Mouse (Mus musculus): ENCODE results near the gene Kcnc3. TPM values are rescaled to one million over a fixed set of nuclear protein-coding genes. Genes with fewer than 3 reads are reported as not detected.

Gene Kcnc3
- total RNA-seq, 2 experiments from 2014 or later, result 31.0 to 33.0 TPM

DNA sequence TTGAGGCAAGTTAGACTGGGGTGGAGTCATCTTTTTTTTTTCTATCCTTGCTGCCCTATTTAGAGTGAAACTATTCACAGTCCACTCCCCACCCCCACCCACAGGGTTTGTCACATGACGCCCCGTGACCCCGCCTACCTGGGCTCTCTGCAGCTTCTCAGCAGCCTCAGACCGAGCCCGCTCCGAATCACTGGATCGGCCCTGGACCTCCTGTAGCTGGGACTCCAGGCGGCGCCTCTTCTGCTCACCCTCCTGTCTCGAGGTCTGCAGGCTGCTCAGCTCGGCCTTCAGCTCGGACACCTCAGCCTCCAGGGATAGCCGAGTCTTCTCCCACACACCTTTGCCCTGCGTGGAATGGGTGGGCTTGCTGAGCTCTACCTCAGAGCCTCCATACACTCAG, 34.4 kb downstream of the Kcnc3 start:
- intact Hi-C loops (cut with DNase I), result no loop called here
- no peak for DNase-seq

DNA sequence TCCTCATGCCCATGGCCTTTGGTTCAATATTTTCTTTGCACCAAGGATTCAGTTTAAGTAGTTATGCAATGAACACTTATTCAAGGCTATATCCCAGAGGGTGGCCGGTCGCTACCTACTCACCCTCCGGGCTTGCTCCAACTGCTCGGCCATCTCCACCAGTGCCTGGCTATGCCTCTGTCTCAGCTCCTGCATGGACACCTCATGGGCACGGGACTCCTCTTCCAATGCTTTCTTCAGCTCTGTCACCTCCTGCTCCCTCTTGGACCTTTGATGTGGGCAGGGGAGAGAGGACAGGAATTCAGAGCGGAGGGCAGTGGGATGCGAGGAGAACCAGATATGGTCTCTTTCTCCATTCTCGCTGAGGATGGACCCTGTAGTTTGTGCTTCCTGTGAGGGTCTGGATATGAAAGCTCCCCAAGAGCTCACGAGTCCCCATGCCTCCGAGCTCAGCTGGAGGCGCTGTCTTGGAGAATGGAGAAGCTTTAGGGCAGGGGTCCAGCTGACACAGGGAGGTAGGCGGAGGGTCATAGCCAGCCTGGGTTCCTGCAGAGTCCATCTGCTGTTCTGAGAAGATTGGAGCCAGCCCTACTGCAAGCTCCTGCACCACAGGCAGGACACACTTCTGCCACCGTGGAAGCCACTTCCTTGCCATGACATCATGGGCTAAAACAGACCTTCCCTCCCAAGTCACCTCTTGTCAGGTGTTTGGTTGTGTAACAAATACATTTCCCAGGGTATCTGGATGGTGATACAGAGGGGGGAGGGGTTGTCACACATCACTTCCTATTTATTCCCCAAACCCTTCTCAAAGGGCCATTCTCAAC, 35.0 kb downstream of the Kcnc3 start:
- DNase-seq, result peak; percentile 70
- intact Hi-C loops (cut with DNase I), result no loop called here

DNA sequence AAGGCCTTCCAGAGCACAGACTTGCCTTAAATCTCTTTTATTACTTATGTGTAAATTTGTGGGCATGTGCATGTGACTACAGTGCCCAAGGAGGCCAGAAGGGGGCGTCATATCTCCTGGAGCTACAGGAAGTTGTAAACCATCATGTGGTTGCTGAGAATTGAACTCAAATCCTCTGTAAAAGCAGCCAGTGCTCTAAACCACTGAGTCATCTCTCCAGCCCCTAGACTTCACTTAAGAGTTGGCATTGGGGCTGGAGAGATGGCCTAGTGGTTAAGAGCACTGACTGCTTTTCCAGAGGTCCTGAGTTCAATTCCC, 35.6 kb downstream of the Kcnc3 start:
- intact Hi-C loops (cut with DNase I), result no loop called here
- DNase-seq, result no peak

DNA sequence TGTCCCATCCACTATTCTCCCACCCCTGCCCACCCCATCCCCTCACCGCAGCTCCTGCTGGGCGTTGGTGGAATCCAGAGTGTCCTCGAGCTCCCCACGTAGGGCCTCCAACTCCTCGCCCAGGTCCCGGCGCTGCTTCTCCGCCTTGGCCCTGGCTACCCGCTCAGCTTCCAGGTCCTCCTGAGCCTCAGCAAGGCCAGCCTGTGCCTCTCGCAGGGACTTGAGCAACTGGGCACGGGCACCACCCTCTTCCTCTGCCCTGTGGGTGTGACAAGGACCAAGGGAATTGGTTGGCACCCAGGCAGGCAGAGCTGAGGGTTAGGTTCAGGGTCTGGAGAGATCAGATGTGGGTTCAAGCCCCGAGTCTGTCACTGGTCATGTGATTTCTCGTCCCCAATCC, 36.5 kb downstream of the Kcnc3 start:
- intact Hi-C loops (cut with DNase I), result no loop called here
- no peak for DNase-seq

DNA sequence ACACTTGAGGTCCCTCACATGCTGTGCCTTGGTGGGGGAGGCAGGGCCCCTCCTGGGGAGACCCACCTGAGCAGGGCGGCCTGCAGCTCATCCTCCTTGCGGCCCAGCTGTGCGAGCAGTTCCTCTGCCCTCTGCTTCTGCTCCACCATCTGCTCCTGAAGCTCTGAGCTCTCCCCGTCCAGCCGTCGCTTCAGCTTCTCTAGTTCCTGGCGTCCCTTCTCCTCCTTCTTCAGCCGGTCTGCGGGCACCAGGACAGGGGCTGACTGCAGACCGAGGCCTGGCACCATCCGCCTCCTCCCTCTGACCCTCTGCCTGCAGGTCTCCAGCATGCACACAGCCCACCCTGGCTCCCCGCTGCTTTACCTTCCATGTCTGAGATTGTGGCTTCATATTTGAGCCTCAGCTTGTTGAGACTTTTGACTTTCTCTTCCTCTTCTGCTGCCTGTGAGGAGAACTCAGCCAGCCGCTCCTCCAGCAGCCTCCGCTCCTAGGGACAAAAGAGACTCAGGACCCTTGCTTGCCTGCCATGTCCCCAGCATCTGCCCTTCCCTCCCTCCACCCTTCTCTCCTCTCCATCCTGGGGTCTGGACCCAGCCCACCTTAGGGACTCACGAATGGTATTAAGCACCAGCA, 38.1 kb downstream of the Kcnc3 start:
- DNase-seq, result peak; percentile 51
- intact Hi-C loops (cut with DNase I), result no loop called here

DNA sequence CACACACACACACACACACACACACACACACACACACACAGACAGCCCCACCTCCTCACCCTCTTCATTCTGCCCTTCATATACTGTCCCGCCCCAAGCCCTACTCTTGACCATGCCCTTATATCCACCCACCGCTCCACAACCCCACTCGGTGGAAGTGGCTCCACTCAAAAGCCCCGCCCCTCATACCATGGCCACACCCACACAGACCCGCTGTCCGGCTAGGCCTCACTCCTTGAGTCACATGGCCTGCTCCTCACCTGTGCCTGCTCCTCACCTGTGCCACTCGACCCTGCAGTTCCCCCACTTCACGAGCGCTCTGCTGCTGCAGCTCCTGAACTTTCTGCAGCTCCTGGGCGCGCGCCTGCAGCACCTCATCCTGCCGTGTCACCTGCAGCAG, 40.0 kb downstream of the Kcnc3 start:
- intact Hi-C loops (cut with DNase I), result no loop called here
- DNase-seq, result no peak

DNA sequence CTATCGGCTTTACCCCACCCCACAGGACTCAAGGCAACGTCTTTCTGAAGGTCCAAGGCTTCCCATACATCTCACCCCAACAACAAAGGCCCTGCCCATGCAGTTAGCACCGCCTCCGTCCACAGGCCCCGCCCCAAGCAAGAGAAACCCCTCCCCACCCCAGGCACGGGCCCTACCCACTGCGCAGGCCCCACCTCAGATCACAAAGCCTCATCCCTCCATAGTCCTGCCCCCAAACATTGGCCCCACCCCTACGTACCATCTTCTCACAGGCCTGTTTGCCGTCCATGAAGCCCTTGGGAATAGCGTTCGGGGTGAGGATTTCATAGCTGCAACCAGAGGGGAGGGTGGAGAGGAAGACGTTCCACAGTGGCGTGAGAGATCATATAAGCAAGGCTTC, 42.2 kb downstream of the Kcnc3 start:
- no peak for DNase-seq
- intact Hi-C loops (cut with DNase I), result no loop called here

DNA sequence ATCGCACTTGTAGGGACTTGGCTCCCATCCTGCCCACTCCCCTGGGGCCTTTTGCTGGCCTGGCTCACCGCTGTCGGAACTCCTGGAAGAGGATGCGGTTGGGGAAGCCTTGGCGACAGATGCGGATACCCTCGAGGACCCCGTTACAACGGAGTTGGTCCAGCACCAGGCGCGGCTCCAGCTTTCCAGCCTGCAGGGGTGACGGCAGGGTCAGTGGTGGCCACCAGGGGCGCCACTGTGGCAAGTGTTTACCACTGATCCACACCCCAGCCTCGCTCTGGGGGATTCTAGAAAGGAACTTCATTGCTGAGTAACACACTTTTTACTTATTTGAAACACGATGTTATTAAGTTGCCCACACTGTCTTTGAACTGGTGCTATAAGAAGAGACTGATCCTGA, 42.9 kb downstream of the Kcnc3 start:
- intact Hi-C loops (cut with DNase I), result no loop called here
- DNase-seq, result peak; percentile 67

DNA sequence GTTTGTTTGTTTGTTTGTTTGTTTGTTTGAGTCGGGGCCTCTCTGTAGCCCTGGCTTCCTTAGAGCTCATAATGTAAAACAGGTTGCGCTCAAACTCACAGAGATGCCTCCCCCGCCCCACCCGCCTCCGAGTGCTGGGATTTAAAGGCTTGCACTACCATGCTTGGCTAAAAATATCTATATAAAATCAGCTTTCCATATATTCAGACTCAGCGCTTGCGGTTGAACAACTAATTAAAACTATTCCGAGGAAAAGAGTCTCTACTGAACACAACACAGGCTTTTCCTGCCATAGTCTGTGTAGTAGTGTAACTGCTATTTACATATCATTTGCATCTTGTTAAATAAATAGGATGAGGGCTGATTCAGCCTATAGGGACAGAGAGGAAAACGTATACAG, 46.2 kb downstream of the Kcnc3 start:
- intact Hi-C loops (cut with DNase I), result no loop called here
- no peak for DNase-seq

DNA sequence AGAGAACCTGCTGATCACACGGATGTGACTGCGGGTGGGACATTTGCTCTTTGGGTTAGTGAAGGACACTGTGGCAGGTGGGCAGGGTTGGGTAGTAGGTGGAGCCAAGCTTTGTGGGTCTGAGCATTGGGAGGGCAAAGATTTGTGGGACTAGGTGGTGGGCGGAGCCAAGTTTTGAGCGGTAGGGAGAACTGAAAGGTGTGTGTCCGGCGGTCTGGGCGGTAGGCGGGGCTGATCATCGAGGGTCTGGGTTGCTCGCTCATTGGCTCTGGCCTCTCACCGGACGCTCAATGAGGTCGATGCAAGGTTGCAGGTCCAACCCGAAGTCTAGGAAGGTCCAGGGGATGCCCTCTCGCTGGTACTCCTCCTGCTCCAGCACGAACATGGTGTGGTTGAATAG, 48.2 kb downstream of the Kcnc3 start:
- DNase-seq, result no peak
- intact Hi-C loops (cut with DNase I), result no loop called here

DNA sequence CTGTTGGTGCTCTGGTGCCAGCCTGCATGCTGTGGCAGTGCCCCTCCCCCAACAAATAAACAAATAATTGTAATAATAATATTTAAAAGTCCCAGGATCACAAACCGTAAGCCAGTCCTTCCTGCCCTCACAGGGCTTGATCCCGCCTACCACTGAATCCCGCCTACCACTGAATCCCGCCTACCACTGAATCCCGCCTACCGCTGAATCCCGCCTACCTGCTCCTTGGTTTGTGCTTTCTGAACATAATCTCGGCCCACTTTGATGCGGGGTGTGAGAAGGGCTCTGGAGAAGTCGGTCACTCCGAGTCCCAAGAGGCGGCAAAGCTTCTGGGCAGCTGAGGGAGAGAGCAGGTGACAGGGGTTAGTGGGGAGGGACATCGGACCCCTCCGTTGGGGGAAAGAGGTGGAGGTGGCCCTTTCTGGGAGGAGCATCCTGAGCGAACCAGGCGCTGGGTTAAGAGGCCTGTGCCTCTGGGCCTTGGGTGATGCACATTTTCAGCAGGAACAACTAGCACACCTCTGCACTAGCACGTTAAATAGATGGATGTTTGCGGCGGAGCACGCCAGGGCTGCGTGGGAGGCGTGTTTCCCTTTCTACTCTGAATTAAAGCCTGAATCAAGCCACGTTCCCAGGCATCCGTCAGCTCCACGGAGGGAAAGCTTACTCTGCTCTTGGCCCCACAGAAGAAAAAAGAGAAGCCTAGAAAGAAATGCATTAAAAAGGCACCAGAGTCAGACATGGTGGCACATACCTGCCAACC, 50.6 kb downstream of the Kcnc3 start:
- intact Hi-C loops (cut with DNase I), result no loop called here
- DNase-seq, result no peak

DNA sequence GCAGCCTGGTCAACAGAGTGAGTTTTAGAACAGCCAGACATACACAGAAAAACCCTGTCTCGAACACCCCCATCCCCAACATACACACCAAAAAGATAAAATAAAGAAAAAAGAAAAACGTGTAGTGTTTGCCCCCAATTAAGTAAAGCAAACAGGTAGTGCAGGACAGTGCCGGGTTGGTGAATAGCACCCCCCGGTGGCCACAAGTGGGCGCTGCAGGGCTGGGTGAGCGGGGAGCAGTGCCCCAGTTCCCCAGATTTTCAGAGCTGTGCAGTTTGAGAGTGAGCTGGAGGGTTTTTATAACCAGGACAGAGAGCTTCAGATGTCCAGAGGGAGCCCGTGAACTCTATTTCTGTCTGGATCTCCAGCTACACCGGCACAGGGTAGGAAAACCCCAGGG, 51.4 kb downstream of the Kcnc3 start:
- intact Hi-C loops (cut with DNase I), result no loop called here
- DNase-seq, result peak; percentile 49

DNA sequence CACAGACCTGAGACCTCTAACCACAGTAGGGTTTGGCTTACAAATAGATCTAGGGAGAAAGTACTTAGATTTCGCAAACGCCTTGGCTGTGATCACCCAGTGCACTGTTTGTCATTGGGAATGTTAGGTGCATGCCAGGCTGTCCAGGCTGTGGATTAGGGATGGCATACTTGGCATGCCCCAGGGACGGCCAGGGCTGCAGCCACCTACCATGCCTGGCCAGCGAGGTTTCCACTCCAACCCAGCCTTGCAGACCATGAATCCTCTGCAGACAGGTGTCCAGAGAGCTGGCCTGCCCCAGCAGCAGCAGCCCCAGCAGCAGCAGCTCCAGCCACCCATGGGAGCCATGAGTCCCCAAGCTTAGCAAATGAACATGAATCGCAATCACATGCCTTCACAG, 54.8 kb downstream of the Kcnc3 start:
- intact Hi-C loops (cut with DNase I), result no loop called here
- DNase-seq, result no peak

DNA sequence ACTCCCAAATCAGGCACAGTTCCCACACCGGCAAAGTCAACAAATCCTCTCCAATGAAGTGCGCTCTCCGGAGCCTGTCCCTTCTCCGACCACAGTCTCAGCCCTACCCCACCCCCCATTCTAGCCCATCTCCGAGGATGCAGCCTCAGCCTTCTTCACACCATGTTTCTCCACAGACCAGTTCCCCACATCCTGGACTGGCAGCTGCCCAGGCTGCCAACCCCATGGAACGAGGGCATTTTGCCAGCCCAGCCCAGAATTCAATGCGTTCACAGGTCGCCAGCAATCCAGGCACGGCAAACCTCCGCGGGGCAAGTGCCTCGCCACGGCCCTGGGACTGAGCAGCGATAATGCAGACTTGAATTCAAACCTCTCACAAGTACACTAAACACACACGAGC, 55.5 kb downstream of the Kcnc3 start:
- intact Hi-C loops (cut with DNase I), result no loop called here
- DNase-seq, result peak; percentile 87

DNA sequence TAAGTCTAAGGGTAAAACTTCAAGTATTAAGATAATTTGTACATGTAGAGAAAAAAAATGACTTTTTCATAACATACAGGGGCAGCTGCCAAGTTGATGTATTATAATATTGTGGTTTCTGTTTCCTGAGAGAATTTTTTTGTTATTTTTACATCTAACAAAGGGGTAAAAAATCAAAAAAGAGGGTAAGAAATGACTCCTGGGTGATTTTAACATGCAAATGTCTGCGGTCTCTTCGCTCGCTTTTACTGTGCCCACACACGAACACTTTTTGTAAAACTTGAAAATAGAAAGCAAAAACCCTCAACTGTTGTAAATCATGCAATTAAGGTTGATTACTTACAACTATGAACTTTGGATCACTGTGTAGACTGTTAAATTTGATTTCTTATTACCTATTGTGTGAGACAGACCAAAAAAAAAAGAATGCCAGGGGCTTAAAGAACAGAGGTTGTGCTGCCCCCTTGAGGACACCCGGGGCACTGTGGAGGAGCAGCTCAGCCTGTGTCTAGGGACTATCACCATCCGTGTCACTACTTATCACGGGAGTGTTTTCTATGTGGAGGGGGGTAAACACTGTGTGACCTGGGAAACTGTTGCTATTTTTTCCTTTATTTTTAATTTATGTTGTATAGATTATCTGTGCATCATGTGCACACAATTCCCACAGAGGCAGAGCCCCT, 56.7 kb downstream of the Kcnc3 start:
- peak; percentile 92 for DNase-seq
- intact Hi-C loops (cut with DNase I), result no loop called here

DNA sequence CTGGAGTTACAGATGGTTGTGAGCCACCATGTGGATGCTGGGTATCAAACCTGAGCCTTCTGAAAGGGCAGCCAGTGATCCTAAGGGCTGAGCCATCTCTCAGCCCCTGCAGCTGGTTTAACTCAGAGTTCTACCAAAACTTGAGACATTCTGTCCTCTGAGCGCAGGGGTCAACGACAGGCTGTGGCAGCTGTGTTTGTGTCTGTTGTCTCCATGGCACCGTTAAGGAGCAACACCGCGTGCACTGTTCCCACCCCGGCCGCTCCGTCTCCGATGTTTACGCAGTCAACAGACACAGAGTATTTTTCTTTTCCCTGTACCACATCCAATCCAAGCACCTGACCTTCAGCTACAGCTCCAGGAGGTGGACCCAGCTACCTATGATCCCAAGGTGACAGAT, 57.3 kb downstream of the Kcnc3 start:
- intact Hi-C loops (cut with DNase I), result no loop called here

DNA sequence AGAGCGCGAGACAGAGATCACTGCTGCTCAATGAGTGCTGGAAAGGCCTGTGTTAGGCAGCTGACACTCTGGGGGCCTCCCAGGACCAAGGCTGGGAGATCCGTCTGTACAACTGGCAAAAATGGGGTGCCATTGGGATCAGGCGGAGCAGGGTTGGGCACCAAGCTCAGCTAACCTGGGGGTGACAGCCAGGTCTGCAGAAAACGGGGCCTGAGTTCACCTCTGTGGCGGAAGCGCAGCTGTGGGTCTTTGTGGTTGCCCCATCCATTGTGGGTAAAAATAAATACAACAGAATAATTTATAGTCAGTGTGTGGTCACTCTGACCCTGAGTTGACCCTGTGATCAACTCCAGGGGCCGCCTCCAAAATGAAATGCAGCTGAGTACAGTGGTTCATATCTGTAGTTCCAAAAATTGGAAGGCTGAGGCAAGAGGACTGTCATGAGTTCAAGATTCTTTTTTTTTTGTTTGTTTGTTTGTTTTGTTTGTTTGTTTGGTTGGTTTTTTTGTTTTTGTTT, 58.7 kb downstream of the Kcnc3 start:
- intact Hi-C loops (cut with DNase I), result no loop called here
- no peak for DNase-seq

More for the DNA sequence above, 57.3 kb downstream of the Kcnc3 start:
- DNase-seq, result no peak

DNA sequence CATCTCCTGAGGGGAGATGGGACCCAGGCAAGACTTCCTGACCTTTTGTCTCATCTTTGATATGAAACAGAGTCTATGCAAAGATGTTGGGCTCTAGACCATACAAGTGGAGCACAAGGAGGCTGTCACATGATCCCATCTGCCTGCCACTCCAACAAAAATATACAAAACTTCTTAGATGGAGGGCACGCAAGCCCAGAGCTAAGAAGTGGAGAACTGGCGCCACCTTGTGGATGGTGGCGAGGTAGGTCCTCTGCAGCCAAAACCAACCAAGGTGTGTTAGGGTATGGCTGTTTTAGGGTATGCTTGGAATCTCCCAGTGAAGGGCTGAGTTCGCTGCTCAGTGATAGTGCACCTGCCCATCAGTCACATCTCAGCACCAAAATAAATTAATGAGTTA, 59.5 kb downstream of the Kcnc3 start:
- intact Hi-C loops (cut with DNase I), result no loop called here
- peak; percentile 80 for DNase-seq

DNA sequence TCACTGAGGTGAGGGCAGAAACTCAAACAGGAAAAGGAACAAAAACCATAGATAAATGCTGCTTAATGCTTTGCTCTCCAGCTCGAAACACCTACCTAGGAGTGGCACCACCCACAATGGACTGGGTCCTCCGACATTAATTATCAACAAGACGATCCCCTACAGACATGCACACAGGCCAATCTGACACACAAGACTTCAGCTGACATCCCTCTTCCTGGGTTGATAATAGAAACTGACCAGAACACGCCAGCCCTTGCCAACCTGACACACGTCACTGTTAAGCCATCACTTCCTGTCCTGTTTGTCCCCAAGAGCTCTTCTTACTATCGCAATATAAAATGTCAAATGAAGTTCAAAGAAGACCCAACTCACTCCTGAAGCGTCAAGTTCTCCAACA, 61.0 kb downstream of the Kcnc3 start:
- intact Hi-C loops (cut with DNase I), result no loop called here
- no peak for DNase-seq

DNA sequence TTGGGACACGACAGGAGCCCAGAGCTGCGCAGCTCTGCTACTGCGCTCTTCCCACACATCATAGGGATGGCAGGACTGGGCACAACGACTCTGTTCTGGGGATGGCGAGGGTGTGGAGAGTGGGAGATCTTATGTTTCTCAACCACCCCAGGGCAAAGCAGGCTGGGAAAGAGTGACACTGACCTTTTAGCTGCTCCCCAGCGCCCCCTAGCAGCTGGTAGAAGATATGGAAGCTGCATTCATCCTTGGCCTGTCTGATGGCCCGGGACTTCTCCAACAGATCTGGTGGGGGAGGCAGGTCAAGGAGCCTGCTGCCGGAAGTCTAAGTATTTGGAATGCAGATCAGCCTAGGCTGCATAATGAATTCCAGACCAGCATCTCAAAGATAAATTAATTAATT, 63.3 kb downstream of the Kcnc3 start:
- intact Hi-C loops (cut with DNase I), result no loop called here
- DNase-seq, result peak; percentile 39
